Mouse (Mus musculus): ENCODE measurements at regions not wholly inside any gene's neighbourhood (a gene's known extent, or its start where the extent isn't known, plus 50 kb on each side); places are given as distances from the start of the nearest gene placed in this dataset.

GRCm38 (mm10) chr5:116823260-116823659, 231.6 kb upstream of the Srrm4 start:
- H3K4me1 ChIP-seq = peaks cover 7% of the 10 kb centered on the region
- no peak overlapping the region for H3K4me2 ChIP-seq (replicated peaks)
- H3K4me3 ChIP-seq = no peak overlapping the region
- no peaks in the 10 kb centered on the region for H3K36me3 ChIP-seq
- WGBS = 63% methylated on average over 3 of the region's 3 CpGs
- H3K9ac ChIP-seq (replicated peaks) = no peak overlapping the region
- H3K27me3 ChIP-seq = no peaks in the 10 kb centered on the region
- H3K27ac ChIP-seq (replicated peaks) = no peak overlapping the region
- ATAC-seq (replicated peaks) = no peak
- H3K9me3 ChIP-seq = no peaks in the 10 kb centered on the region

- no peak overlapping the region for H3K27ac ChIP-seq (replicated peaks)
- ATAC-seq (replicated peaks) = no peak
- 33% methylated on average over 14 of the region's 14 CpGs for WGBS
- peaks cover 7% of the 10 kb centered on the region for H3K4me1 ChIP-seq
- H3K9ac ChIP-seq (replicated peaks) = no peak overlapping the region
- no peaks in the 10 kb centered on the region for H3K36me3 ChIP-seq
- no peak overlapping the region for H3K4me2 ChIP-seq (replicated peaks)
- H3K27me3 ChIP-seq = no peaks in the 10 kb centered on the region
- H3K4me3 ChIP-seq = no peak overlapping the region
- H3K9me3 ChIP-seq = no peaks in the 10 kb centered on the region
These were observed 230.5 kb upstream of the Srrm4 start for GRCm38 (mm10) chr5:116822141-116822540.

GRCm38 (mm10) chr5:116809799-116810198, 218.2 kb upstream of the Srrm4 start:
- peak overlapping the region; percentile 35 for H3K4me2 ChIP-seq (replicated peaks)
- H3K4me3 ChIP-seq = no peak overlapping the region
- no peaks in the 10 kb centered on the region for H3K27me3 ChIP-seq
- H3K9me3 ChIP-seq = no peaks in the 10 kb centered on the region
- peak overlapping the region; percentile 75 for H3K27ac ChIP-seq (replicated peaks)
- WGBS = 11% methylated on average over 2 of the region's 2 CpGs
- no peaks in the 10 kb centered on the region for H3K36me3 ChIP-seq
- peak; percentile 71 for ATAC-seq (replicated peaks)
- H3K9ac ChIP-seq (replicated peaks) = peak overlapping the region; percentile 27; the same call in 1 of the 2 replicates
- peaks cover 13% of the 10 kb centered on the region for H3K4me1 ChIP-seq

GRCm38 (mm10) chr5:116809001-116809759, 217.6 kb upstream of the Srrm4 start:
- Histone ChIP-seq H3K36me3 (no peaks in the 10 kb centered on the region), H3K9me3 (no peaks in the 10 kb centered on the region), H3K27ac (replicated peaks) (peak overlapping the region; percentile 75), H3K4me1 (peaks cover 13% of the 10 kb centered on the region), H3K9ac (replicated peaks) (peak overlapping the region; percentile 27; the same call in 1 of the 2 replicates), H3K4me2 (replicated peaks) (peak overlapping the region; percentile 35), H3K4me3 (0 out of 2 replicates have a peak overlapping the region, but pooled peaks have one; percentile 12), H3K27me3 (no peaks in the 10 kb centered on the region)
- WGBS = 12% methylated on average over 17 of the region's 17 CpGs
- ATAC-seq (replicated peaks) = peak; percentile 83

- WGBS = 40% methylated on average over 2 of the region's 2 CpGs
- H3K4me2 ChIP-seq (replicated peaks) = no peak overlapping the region
- H3K4me3 ChIP-seq = no peak overlapping the region
- no peak for ATAC-seq (replicated peaks)
- no peaks in the 10 kb centered on the region for H3K27me3 ChIP-seq
- no peak overlapping the region for H3K27ac ChIP-seq (replicated peaks)
- no peak overlapping the region for H3K9ac ChIP-seq (replicated peaks)
- no peaks in the 10 kb centered on the region for H3K36me3 ChIP-seq
- no peaks in the 10 kb centered on the region for H3K9me3 ChIP-seq
- 0 out of 2 replicates have a peak, but pooled peaks cover 3% of the 10 kb centered on the region for H3K4me1 ChIP-seq
These were observed 205.8 kb upstream of the Srrm4 start for GRCm38 (mm10) chr5:116797460-116797859.

DNA sequence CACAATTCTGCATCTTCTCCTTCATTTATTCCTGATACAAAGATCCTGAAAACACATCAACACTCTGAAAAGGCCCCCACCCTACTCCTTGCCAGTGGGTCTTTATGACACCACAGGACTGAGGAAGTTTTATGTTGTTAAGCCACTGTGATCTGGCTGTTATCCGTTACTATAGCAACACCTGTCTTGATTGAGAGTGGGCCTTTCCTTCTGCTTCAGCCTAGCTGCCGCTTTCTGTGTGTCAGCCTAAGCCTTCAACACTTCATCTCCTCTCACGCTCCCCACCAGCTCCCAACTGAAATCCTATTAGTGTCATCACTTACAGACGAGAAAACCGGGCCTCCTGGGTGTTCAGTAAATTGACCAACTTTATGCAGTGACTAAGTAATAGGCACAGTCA, 203.6 kb upstream of the Srrm4 start:
- Histone ChIP-seq H3K27me3 (no peaks in the 10 kb centered on the region), H3K36me3 (no peaks in the 10 kb centered on the region), H3K9me3 (no peaks in the 10 kb centered on the region), H3K4me1 (0 out of 2 replicates have a peak, but pooled peaks cover 3% of the 10 kb centered on the region), H3K27ac (replicated peaks) (no peak overlapping the region), H3K9ac (replicated peaks) (no peak overlapping the region), H3K4me2 (replicated peaks) (no peak overlapping the region), H3K4me3 (no peak overlapping the region)
- 0 out of 2 replicates have a peak, but pooled peaks have one; percentile 48 for ATAC-seq (replicated peaks)
- 26% methylated on average over 5 of the region's 5 CpGs for whole genome bisulfite sequencing

DNA sequence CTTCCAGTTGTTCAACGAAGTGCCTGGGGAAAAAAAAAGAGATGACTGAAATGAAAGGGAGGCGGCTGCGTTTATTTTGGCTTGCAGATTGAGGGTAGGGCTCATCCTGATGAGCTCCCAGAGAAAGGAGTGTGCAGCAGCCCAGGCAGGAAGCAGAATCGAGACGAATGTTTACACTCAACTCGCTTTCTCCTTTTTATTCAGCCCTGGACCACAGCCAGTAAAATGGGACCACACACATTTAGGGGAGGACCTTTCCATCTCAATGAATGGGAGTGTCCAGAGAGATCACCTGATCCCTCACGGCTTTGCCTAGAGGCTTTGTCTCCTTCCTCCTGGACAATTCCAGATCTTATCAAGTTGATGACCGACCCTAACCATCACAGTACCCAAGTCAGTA, 198.8 kb upstream of the Srrm4 start:
- Histone ChIP-seq H3K36me3 (no peaks in the 10 kb centered on the region), H3K4me1 (0 out of 2 replicates have a peak, but pooled peaks cover 2% of the 10 kb centered on the region), H3K4me3 (no peak overlapping the region), H3K4me2 (replicated peaks) (no peak overlapping the region), H3K9ac (replicated peaks) (no peak overlapping the region), H3K9me3 (no peaks in the 10 kb centered on the region), H3K27ac (replicated peaks) (no peak overlapping the region), H3K27me3 (no peaks in the 10 kb centered on the region)
- ATAC-seq (replicated peaks) = no peak
- 49% methylated on average over 8 of the region's 8 CpGs for WGBS

GRCm38 (mm10) chr5:116789859-116790258, 198.2 kb upstream of the Srrm4 start:
- 86% methylated on average over 9 of the region's 9 CpGs for WGBS
- Histone ChIP-seq H3K4me2 (replicated peaks) (no peak overlapping the region), H3K27me3 (no peaks in the 10 kb centered on the region), H3K9ac (replicated peaks) (no peak overlapping the region), H3K9me3 (no peaks in the 10 kb centered on the region), H3K36me3 (no peaks in the 10 kb centered on the region), H3K4me3 (no peak overlapping the region), H3K4me1 (no peaks in the 10 kb centered on the region), H3K27ac (replicated peaks) (no peak overlapping the region)
- ATAC-seq (replicated peaks) = no peak

- WGBS = 46% methylated on average over 2 of the region's 2 CpGs
- Histone ChIP-seq H3K27ac (replicated peaks) (no peak overlapping the region), H3K4me3 (no peak overlapping the region), H3K4me1 (no peaks in the 10 kb centered on the region), H3K9me3 (no peaks in the 10 kb centered on the region), H3K9ac (replicated peaks) (no peak overlapping the region), H3K27me3 (no peaks in the 10 kb centered on the region), H3K36me3 (no peaks in the 10 kb centered on the region), H3K4me2 (replicated peaks) (no peak overlapping the region)
- no peak for ATAC-seq (replicated peaks)
These were observed 184.8 kb upstream of the Srrm4 start for GRCm38 (mm10) chr5:116776450-116776849.

DNA sequence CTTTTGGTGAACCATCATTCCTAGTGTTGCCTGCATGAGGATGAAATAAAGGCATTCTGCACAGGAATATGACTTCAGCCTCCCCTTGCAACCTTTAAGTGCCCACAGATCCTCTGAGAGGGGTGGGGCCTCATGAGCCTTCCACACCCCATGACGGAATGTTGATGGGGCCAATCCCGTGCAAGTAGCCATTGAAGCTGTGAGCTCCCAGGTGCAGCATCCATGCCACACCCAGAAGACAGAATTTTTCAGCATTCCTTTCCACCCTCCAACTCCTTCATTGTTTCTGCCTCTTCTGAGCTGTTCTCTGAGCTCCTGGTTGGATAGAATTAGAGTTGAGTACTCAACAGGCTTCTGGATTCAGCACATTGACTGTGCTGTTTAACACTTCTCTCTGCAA, 174.6 kb upstream of the Srrm4 start:
- H3K27ac ChIP-seq (replicated peaks) = no peak overlapping the region
- no peaks in the 10 kb centered on the region for H3K4me1 ChIP-seq
- H3K4me2 ChIP-seq (replicated peaks) = no peak overlapping the region
- H3K9me3 ChIP-seq = no peaks in the 10 kb centered on the region; the same call in 1 of the 2 replicates
- H3K4me3 ChIP-seq = no peak overlapping the region
- ATAC-seq (replicated peaks) = no peak
- no peaks in the 10 kb centered on the region for H3K27me3 ChIP-seq
- WGBS = 87% methylated on average over 2 of the region's 2 CpGs
- no peaks in the 10 kb centered on the region for H3K36me3 ChIP-seq
- no peak overlapping the region for H3K9ac ChIP-seq (replicated peaks)

GRCm38 (mm10) chr5:116761323-116761722, 169.7 kb upstream of the Srrm4 start:
- no peak for ATAC-seq (replicated peaks)
- no peak overlapping the region for H3K4me3 ChIP-seq
- H3K27ac ChIP-seq (replicated peaks) = no peak overlapping the region
- H3K9ac ChIP-seq (replicated peaks) = no peak overlapping the region
- WGBS = 95% methylated on average over 6 of the region's 6 CpGs
- peaks cover 13% of the 10 kb centered on the region for H3K4me1 ChIP-seq
- H3K36me3 ChIP-seq = no peaks in the 10 kb centered on the region
- no peak overlapping the region for H3K4me2 ChIP-seq (replicated peaks)
- H3K27me3 ChIP-seq = no peaks in the 10 kb centered on the region
- no peaks in the 10 kb centered on the region; the same call in 1 of the 2 replicates for H3K9me3 ChIP-seq

DNA sequence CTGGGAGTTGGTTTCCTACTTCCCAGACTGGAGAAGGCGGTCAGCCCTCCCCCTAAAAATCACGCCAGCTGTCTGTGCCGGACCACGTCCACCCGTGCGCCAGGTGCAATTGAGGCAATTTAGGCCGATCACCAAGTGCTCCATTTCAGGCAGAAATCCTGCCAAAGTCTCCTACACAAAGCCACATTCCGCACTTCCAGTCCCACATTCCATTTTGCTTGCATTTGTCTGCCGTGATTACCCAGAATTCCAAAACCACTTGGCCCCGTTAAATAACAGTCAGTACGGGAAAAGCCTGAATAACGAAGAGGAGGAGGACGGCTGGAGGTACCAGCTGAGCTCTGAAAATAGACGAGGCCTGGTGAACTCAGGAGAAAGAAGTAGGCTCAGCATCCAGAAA, 167.1 kb upstream of the Srrm4 start:
- Histone ChIP-seq H3K36me3 (no peaks in the 10 kb centered on the region), H3K27me3 (no peaks in the 10 kb centered on the region), H3K27ac (replicated peaks) (peak overlapping the region; percentile 24; the same call in 1 of the 2 replicates), H3K4me3 (no peak overlapping the region), H3K9ac (replicated peaks) (no peak overlapping the region), H3K4me2 (replicated peaks) (no peak overlapping the region), H3K9me3 (no peaks in the 10 kb centered on the region; the same call in 1 of the 2 replicates), H3K4me1 (peaks cover 13% of the 10 kb centered on the region)
- WGBS = 39% methylated on average over 14 of the region's 14 CpGs
- no peak for ATAC-seq (replicated peaks)

DNA sequence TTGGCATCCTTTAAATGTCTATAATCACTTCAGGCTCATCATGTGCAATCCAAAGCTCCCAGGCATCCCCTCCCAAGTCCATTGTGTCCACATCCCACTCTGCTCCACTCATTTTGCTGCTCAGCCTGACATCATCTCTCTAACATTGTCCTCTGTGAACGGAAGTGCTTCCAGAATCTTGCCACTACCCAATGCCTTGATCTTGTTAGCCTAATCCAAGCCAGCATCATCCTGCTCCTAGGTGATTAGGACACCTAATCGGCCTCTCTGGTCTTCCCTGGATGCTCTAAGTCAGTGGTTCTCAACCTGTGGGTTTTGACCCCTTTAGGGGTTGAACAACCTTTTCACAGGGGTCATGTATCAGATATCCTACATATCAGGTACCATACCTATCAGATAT, 161.3 kb upstream of the Srrm4 start:
- 87% methylated on average over 2 of the region's 2 CpGs for WGBS
- ATAC-seq (replicated peaks) = no peak
- H3K36me3 ChIP-seq = no peaks in the 10 kb centered on the region

More for the DNA sequence above, 161.3 kb upstream of the Srrm4 start:
- H3K4me2 ChIP-seq (replicated peaks) = no peak overlapping the region
- peaks cover 6% of the 10 kb centered on the region for H3K4me1 ChIP-seq
- H3K27me3 ChIP-seq = no peaks in the 10 kb centered on the region
- no peak overlapping the region for H3K4me3 ChIP-seq
- H3K27ac ChIP-seq (replicated peaks) = no peak overlapping the region
- H3K9me3 ChIP-seq = no peaks in the 10 kb centered on the region
- no peak overlapping the region for H3K9ac ChIP-seq (replicated peaks)

All from forebrain, embryonic 15.5 days (tissue).